Mouse (Mus musculus) heart, postnatal 25 days (tissue): ENCODE data around the gene Wwox. TPM values are rescaled to one million over a fixed set of nuclear protein-coding genes. Genes with fewer than 3 reads are reported as not detected.

Experiments used
- DNase-seq: peaks from one replicate; pipeline ENCODE4 v3.0.0; 2022; ENCODE audit warnings: low spot score
- intact Hi-C: fragments of 180-260 bp; cut with DNase I; formaldehyde crosslinking; loops from one replicate; pipeline ENCODE4 v1.15.1; 2025
- total RNA-seq, 2 experiments: library from RNA; stranded (reverse); gene quantifications; 2 replicates each; pipeline ENCODE4 v1.2.3; 2021

Gene Wwox
- total RNA-seq, 2 experiments from 2014 or later: 3.9 to 4.0 TPM

GRCm38 (mm10) chr8:115025390-115026098, 586.1 kb downstream of the Wwox start:
- intact Hi-C loops: no loop called here
- DNase-seq: no peak

- DNase-seq: no peak
- intact Hi-C loops: no loop called here
These were observed 586.7 kb downstream of the Wwox start for GRCm38 (mm10) chr8:115026201-115026600.

DNA sequence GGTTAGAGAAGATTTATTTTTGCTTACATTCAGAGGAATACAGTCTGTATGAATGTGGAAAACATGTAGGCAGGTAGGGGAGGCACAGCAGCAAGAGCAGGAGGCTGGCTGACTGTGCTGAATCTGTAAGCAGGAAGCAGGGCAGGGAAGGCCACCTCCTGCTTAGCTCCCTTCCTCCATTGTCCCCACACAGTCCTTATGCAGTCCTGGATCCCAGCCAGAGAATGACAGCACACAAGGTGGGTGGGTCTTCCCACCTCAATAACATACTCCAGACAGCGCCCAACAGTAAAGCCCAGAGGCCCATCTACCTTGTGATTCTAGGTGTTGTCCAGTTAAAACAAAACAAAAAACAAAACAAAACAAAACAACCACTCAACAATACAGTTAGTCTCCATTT, 593.7 kb downstream of the Wwox start:
- intact Hi-C loops: no loop called here
- no peak for DNase-seq

GRCm38 (mm10) chr8:115036016-115036415, 596.6 kb downstream of the Wwox start:
- intact Hi-C loops: no loop called here
- no peak for DNase-seq

- no peak for DNase-seq
- intact Hi-C loops: no loop called here
These were observed 599.0 kb downstream of the Wwox start for GRCm38 (mm10) chr8:115038426-115038825.

GRCm38 (mm10) chr8:115045746-115046145, 606.3 kb downstream of the Wwox start:
- no peak for DNase-seq
- intact Hi-C loops: no loop called here

DNA sequence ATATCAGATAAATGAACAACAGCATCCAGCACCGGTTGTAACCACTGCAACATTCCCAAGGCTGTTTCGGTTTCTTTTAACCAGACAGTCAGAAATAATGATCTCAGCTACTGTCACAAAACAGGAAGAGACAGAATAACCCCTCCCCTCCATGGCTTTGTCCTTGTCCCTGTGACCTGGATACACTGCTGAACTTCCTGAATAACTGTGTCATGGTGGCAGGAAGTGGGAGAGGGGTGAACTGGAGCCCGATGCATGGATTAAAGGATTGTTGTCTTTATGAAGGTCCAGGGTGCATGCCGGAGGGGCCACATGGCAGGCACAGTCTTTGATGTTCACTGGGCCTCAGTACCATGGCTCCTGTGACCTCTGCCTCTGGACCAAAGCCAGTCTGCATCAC, 607.0 kb downstream of the Wwox start:
- DNase-seq: no peak
- intact Hi-C loops: no loop called here

DNA sequence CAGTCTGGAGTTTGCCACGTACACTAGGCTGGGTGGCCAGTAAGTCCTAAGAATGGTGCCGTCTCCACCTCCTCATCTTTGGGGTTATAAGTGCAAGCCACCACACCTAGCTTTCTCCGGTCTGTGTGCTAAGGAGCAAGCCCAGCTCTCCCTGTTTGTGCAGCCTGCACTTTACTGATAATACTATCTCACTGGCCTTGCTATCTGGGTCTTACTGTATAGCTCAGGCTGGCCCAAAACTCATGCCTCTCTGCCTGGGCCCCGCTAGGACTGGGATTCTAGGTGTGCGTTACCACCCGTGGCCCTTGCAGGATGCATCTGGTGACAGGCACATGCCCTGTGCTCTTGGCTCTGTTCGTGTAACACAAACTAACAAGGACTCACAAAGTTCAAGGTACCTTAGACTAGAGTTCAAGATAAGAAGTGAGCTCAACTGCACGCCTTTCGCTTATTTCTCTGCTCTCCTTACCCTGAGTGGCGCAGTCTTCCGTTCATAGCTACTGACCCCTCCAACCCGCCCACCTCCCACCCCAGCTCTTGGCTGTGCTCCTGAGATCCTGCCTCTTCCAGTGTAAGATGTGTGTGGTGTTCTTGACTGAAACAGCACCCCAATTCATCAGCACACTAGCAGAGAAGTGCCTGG, 618.9 kb downstream of the Wwox start:
- no peak for DNase-seq
- intact Hi-C loops: no loop called here

DNA sequence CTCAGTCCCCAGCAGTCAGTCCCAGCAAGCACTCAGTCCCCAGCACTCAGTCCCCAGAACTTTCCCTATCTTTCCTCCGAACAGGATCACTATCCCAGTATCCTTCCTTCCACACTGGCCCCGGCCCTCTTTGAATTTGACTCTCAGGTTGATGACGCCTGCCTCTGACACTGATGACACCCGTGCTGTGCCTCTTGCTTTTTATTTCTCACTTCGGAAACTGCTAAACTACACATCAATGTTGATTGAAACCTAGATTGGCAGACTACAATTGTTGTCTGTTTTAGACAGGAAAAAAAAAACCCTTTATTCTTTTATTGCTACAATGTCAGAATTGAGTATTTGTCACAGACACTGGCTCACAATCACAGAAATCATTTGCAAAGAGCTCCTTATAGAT, 624.2 kb downstream of the Wwox start:
- no peak for DNase-seq
- intact Hi-C loops: no loop called here

DNA sequence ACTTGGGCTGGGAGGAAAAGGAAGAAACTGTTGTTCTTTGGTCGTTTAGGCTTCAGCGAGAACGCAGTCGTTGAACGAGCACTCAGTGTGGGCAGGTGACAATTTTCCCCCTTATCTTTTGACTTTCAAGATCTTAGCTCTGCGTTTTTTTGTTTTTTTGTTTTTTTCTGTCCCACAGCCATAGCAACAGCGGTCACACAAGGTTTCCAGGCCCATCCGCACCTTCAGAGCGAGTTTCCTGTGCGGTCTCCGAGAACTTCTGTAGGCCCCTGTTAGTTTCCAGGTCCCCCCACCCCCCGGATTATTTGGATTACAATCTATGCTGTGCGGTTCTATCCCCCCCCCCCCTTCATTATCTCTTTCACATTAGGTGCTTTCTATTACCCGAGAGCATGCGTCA, 625.2 kb downstream of the Wwox start:
- no peak for DNase-seq
- intact Hi-C loops: no loop called here

- intact Hi-C loops: no loop called here
- DNase-seq: no peak
These were observed 625.9 kb downstream of the Wwox start for GRCm38 (mm10) chr8:115065386-115065785.

DNA sequence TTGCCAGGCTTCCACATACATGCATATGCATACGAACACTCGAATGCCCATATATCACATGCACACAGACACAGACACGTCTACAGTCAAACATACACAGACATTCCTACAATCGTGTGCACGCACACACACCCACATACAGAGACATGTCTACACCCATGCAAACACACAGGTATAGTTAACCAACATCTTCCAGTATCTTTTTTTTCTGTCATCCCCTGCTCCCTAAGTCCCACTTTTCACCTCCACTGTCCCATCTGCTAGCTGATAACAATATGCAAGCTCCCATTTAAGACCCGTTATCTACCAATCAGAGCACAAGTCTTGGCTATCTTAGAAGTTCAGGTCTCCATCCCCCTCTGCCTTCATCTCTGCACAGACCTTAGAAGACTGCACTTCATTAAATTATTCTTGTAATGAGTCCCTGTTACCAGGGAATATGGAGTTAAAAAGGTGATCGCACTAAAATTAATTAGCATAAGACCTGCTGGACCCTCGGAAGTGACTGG, 627.1 kb downstream of the Wwox start:
- DNase-seq: no peak

GRCm38 (mm10) chr8:115068723-115069122, 629.3 kb downstream of the Wwox start:
- intact Hi-C loops: no loop called here
- no peak for DNase-seq

More for the DNA sequence above, 627.1 kb downstream of the Wwox start:
- intact Hi-C loops: no loop called here

DNA sequence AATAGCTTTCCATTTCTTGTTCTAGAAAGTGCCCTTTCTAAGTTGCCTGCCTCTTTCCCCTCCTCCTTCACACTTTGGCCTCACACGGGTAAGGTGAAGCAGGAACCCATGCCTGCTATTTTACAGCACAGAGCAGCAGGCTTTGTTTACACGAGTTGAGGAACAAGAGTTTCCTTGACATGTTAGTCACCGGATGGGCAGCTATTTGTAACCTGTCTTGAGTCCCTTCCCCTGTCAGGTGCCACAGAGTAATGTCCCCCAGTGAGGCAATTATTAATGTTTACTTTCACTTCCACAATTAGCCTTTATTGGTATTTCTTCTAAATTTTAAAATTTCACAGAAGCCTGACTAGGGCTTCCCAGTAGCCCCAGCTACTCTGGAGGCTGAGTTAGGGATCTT, 630.8 kb downstream of the Wwox start:
- no peak for DNase-seq
- intact Hi-C loops: no loop called here

GRCm38 (mm10) chr8:115071231-115071630, 631.8 kb downstream of the Wwox start:
- DNase-seq: no peak
- intact Hi-C loops: no loop called here

GRCm38 (mm10) chr8:115078296-115078695, 638.8 kb downstream of the Wwox start:
- intact Hi-C loops: no loop called here
- no peak for DNase-seq

DNA sequence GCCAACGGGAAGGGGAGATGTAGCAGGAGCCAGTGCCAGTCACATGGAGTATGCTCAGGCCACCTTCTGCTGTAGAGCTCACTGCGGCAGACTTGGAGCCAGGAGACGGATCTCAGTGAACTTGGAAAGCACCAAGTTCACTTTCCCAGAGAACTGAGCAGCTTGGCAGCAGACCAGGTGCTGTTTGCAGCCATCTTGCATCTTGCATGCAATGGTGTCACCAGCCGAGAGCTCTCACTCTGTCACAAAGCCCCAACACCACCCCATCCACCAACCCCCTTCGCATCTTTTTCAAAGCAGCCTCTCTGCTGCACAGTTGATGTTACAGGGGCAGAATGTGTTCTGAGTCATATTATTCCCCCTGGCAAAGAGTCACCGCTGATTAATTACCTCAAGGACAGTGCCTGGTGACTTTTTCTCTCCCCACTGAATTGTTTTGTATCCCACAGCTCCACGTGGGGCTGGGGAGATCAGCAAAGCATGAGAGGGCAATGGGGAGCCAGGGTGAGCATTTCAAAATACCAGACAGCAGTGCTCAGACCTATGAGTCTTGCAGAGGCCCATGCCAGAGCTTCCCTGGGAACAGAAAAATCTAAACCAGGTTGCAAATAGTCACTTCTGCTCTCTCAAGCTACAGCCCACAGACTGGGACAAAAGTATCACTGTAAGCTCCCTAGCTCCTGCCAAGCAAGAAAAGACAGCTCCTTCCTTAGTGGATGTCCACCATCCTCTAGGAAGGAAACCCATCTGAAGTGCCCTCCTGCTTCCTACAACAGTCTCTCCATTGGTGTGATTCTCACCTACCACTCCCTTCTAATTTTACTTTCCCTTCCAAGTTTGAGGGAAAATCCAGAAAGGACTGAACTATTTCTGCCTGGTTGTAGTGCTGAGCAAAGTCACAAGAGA, 642.1 kb downstream of the Wwox start:
- DNase-seq: no peak
- intact Hi-C loops: no loop called here

- intact Hi-C loops: no loop called here
- DNase-seq: no peak
These were observed 648.7 kb downstream of the Wwox start for GRCm38 (mm10) chr8:115088162-115088561.

DNA sequence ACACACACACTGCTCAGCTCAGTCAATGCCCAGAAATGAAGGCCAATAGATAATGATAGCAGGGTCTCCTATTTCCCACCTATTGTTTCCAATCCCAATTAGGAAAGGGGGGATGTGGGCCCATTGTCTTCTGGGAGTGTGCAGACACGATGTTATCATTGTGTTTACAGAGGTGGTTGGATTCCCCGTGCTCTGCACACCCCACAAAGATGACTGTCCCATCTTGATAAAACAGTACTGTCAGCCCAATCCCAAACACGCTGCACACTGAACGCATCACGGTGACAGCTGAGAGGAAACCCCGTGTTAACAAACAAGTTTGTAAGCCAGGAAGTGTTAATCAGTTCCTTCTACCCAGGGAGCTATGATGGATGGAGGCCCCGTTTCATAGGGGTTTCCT, 650.3 kb downstream of the Wwox start:
- intact Hi-C loops: no loop called here
- no peak for DNase-seq

DNA sequence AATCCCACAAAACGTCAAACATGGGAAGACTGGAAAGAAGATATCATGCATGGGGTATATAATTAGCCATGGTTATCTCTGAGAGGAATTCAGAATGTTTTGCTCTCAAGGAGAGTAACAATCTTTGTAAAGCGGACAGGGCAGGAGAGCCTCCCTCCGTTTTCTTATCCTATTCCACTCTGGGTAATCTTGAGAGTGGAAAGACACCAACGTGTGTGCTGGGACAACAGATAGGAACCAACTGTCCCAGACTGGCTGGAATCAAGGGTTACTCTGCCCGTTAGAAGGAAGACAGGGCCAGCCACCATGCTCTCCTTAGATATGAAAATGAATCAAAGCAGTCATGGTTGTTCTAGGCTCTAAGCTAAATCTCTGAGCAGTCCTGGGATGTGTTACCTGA, 650.7 kb downstream of the Wwox start:
- intact Hi-C loops: no loop called here

GRCm38 (mm10) chr8:115095548-115095947, 656.1 kb downstream of the Wwox start:
- intact Hi-C loops: loop anchor here (5.0 kb wide), 1 partner anchor 612 kb away; the partner anchor contains the start of gene Maf
- DNase-seq: no peak

More for the DNA sequence above, 650.7 kb downstream of the Wwox start:
- no peak for DNase-seq
